Mouse (Mus musculus): ENCODE results near the gene 1110008P14Rik. TPM values are rescaled to one million over a fixed set of nuclear protein-coding genes. Genes with fewer than 3 reads are reported as not detected.

The 1110008P14Rik gene
- polyA plus RNA-seq, 1 experiment from 2014 or later: 98.4 TPM

DNA sequence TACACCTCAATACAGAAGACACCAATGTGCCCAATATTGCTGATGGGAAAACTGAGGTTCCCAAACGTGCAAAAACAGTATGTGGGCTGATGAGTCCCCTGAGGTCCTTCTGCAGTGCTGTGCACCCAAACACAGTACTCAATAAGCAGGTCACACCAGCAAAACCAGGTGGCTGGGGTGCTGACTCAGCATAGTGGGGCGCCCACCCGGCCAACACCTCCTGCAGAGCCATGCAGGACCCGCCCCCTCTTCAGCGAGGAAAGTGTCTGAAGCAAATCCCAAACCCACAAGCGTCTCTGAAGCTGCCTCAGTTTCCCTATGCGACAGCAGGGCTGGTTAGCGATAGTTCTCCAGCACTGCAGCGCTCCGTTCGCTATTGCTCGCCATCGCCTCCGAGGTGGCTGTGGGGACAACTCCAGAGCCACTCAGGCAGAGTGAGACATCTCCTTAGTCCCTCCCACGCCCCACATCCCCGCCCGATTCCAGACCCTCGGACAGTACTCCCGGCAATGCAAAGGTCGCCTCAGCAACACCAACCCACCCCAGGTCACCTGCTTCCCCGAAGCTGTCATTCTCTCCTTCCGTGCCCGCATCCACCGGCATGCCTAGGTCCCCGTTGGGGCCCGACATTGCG, 480 bp downstream of the 1110008P14Rik start:
- H3K4me3 ChIP-seq (ENCODE audit: low read depth, low read length): peak overlapping the region; percentile 60
- peak overlapping the region; percentile 94 for H3K4me2 ChIP-seq (ENCODE audit: low read length)
- ATAC-seq (peak; percentile 57; the same call in 1 of the 2 replicates), DNase-seq (ENCODE audit: low spot score) (peak; percentile 49)
- H3K9ac ChIP-seq (ENCODE audit: low read length): peak overlapping the region; percentile 73
- no peaks in the 10 kb centered on the region for H3K9me3 ChIP-seq (replicated peaks; ENCODE audit: control insufficient read depth, low read length)
- peaks cover 39% of the 10 kb centered on the region for H3K36me3 ChIP-seq (ENCODE audit: control insufficient read depth, insufficient read depth, low read length)
- no peak overlapping the region for H3K27ac ChIP-seq (ENCODE audit: low read depth, low read length)
- peaks cover 6% of the 10 kb centered on the region for H3K4me1 ChIP-seq (ENCODE audit: control insufficient read depth, insufficient read depth, low read length)
- H3K27me3 ChIP-seq (replicated peaks; ENCODE audit: control insufficient read depth, insufficient read depth, low read length): no peaks in the 10 kb centered on the region
- under 1% methylated on average over 27 of the region's 27 CpGs for WGBS

DNA sequence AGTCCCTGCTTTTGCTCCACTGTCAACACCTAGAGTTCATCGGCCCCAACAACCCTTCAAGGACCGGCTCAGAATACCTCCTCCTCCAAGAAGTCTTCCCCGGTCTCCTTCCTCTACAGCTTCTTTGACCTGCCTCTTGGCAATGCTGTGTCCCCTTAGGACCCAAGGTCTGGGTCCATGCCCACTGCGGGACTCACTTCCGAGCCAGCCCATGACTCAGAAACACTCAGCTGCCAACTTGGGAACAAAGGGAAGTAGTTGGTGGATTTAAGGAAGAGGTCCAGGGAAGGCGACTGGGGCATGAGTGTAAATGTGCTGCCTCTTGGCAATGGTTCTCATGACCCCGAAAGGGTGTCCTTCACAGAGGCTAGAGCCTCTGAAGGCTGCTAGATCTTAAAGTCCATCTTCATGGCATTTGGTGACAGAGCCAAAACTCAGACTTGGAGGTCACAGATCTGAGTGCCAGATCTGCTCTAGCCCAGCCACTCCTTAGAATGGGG, 1.7 kb downstream of the 1110008P14Rik start:
- no peaks in the 10 kb centered on the region for H3K27me3 ChIP-seq (replicated peaks; ENCODE audit: control insufficient read depth, insufficient read depth, low read length)
- no peak overlapping the region for H3K9ac ChIP-seq (ENCODE audit: low read length)
- H3K27ac ChIP-seq (ENCODE audit: low read depth, low read length): no peak overlapping the region
- ATAC-seq: no peak
- DNase-seq (ENCODE audit: low spot score): no peak
- H3K4me2 ChIP-seq (ENCODE audit: low read length): no peak overlapping the region
- H3K4me1 ChIP-seq (ENCODE audit: control insufficient read depth, insufficient read depth, low read length): peaks cover 6% of the 10 kb centered on the region
- no peak overlapping the region for H3K4me3 ChIP-seq (ENCODE audit: low read depth, low read length)
- no peaks in the 10 kb centered on the region for H3K9me3 ChIP-seq (replicated peaks; ENCODE audit: control insufficient read depth, low read length)
- H3K36me3 ChIP-seq (ENCODE audit: control insufficient read depth, insufficient read depth, low read length): peaks cover 51% of the 10 kb centered on the region
- WGBS: 90% methylated on average over 7 of the region's 7 CpGs

DNA sequence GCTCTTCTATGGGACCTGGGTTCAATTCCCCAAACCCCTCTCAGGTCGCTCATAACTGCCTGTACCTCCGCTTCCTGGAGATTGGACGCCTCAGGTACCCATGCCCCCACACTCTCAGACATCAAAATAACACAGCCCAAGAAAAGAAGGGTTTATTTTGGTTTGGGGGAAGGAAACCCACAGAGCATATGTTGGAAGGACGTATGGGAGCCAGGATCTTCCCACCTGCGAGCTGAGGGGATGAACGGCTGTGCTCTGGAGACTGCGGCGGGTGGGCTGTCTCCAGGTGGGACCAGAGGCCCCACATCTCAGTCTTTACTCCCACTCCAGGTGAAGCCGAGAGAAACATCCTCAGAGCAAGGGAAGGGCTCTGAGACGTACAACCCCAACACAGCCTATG, 4.8 kb downstream of the 1110008P14Rik start:
- DNase-seq (ENCODE audit: low spot score) (no peak), ATAC-seq (no peak)
- no peak overlapping the region for H3K4me2 ChIP-seq (ENCODE audit: low read length)
- no peak overlapping the region for H3K27ac ChIP-seq (ENCODE audit: low read depth, low read length)
- no peaks in the 10 kb centered on the region for H3K27me3 ChIP-seq (replicated peaks; ENCODE audit: control insufficient read depth, insufficient read depth, low read length)
- no peaks in the 10 kb centered on the region for H3K9me3 ChIP-seq (replicated peaks; ENCODE audit: control insufficient read depth, low read length)
- no peak overlapping the region for H3K9ac ChIP-seq (ENCODE audit: low read length)
- peaks cover 6% of the 10 kb centered on the region for H3K4me1 ChIP-seq (ENCODE audit: control insufficient read depth, insufficient read depth, low read length)
- no peak overlapping the region for H3K4me3 ChIP-seq (ENCODE audit: low read depth, low read length)
- 92% methylated on average over 10 of the region's 10 CpGs for WGBS
- H3K36me3 ChIP-seq (ENCODE audit: control insufficient read depth, insufficient read depth, low read length): peaks cover 75% of the 10 kb centered on the region

DNA sequence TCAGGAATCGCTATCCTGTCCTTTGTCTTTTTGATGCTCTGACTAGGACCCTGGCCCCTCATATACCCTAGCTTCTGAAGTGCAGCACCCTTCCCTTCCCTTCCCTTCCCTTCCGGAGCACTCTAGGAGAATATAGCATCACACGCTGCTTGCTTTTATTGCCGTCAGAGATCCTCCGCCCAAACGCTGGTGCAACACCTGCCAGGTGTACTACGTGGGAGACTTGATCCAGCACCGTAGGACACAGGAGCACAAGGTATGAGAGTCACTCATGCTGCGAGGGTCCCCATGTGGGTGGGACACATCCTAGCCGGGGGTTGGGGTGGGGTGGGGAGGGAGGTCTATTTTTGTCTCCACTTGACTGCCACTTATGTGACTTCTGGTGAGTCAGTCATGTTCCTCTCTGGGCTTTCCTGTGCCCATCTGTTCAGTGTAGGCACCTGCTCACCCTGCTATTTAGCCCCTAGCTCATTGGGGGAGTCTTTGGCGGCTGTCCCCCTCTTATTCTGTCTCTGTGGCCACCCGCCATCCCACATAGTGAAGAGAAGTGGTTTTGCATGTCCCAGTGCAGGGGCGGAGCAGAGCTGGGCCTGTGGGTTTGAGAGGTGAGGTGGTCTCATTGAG, 6.3 kb downstream of the 1110008P14Rik start:
- no peak overlapping the region for H3K9ac ChIP-seq (ENCODE audit: low read length)
- 89% methylated on average over 13 of the region's 13 CpGs for WGBS
- no peak for ATAC-seq
- H3K4me3 ChIP-seq (ENCODE audit: low read depth, low read length): no peak overlapping the region
- H3K4me2 ChIP-seq (ENCODE audit: low read length): no peak overlapping the region
- H3K4me1 ChIP-seq (ENCODE audit: control insufficient read depth, insufficient read depth, low read length): no peaks in the 10 kb centered on the region
- H3K27me3 ChIP-seq (replicated peaks; ENCODE audit: control insufficient read depth, insufficient read depth, low read length): no peaks in the 10 kb centered on the region
- H3K9me3 ChIP-seq (replicated peaks; ENCODE audit: control insufficient read depth, low read length): no peaks in the 10 kb centered on the region
- H3K36me3 ChIP-seq (ENCODE audit: control insufficient read depth, insufficient read depth, low read length): peaks cover 91% of the 10 kb centered on the region
- DNase-seq (ENCODE audit: low spot score): no peak
- H3K27ac ChIP-seq (ENCODE audit: low read depth, low read length): no peak overlapping the region

DNA sequence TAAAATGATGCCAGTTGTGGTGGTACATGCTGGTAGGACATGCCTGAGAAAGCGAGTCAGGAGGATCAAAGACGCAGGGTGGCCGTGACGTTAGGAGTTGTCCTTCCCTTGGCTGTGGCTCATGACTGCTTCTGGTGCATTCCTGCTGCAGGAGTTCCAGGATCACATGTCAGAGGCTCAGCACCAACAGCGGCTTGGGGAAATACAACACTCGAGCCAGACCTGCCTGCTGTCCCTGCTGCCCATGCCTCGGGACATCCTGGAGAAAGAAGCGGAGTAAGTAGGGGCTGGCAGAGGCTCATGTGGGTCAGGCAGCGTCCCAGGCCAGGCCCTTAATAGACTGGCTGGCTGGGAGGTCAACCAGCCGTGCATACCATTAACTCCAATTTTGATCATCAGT, 7.5 kb downstream of the 1110008P14Rik start:
- Histone ChIP-seq H3K4me3 (ENCODE audit: low read depth, low read length) (no peak overlapping the region), H3K9ac (ENCODE audit: low read length) (no peak overlapping the region), H3K4me2 (ENCODE audit: low read length) (no peak overlapping the region), H3K4me1 (ENCODE audit: control insufficient read depth, insufficient read depth, low read length) (no peaks in the 10 kb centered on the region), H3K36me3 (ENCODE audit: control insufficient read depth, insufficient read depth, low read length) (peaks cover 94% of the 10 kb centered on the region), H3K9me3 (replicated peaks; ENCODE audit: control insufficient read depth, low read length) (no peaks in the 10 kb centered on the region), H3K27ac (ENCODE audit: low read depth, low read length) (no peak overlapping the region), H3K27me3 (replicated peaks; ENCODE audit: control insufficient read depth, insufficient read depth, low read length) (no peaks in the 10 kb centered on the region)
- ATAC-seq (no peak), DNase-seq (ENCODE audit: low spot score) (no peak)
- WGBS: 91% methylated on average over 10 of the region's 10 CpGs

DNA sequence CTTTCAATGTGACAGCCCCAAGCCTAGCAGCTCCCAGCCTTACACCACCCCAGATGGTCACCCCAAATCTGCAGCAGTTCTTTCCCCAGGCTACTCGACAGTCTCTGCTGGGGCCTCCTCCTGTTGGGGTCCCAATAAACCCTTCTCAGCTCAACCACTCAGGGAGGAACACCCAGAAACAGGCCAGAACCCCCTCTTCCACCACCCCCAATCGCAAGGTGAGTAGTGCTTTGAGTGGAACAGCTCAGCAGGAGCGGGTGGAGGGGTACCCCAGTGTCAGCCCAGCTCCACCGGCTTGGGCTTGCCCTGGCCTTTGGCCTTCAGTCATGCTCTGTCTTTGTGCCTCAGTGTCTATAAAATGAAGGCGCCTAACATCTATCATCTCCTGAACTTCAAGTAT, 14.4 kb downstream of the 1110008P14Rik start:
- no peak for DNase-seq (ENCODE audit: low spot score)
- no peak overlapping the region for H3K27ac ChIP-seq (ENCODE audit: low read depth, low read length)
- WGBS: 95% methylated on average over 5 of the region's 5 CpGs
- H3K27me3 ChIP-seq (replicated peaks; ENCODE audit: control insufficient read depth, insufficient read depth, low read length): no peaks in the 10 kb centered on the region
- peaks cover 5% of the 10 kb centered on the region for H3K4me1 ChIP-seq (ENCODE audit: control insufficient read depth, insufficient read depth, low read length)
- H3K36me3 ChIP-seq (ENCODE audit: control insufficient read depth, insufficient read depth, low read length): peaks cover 57% of the 10 kb centered on the region
- no peak overlapping the region for H3K9ac ChIP-seq (ENCODE audit: low read length)
- no peaks in the 10 kb centered on the region for H3K9me3 ChIP-seq (replicated peaks; ENCODE audit: control insufficient read depth, low read length)
- H3K4me2 ChIP-seq (ENCODE audit: low read length): no peak overlapping the region
- ATAC-seq: no peak
- no peak overlapping the region for H3K4me3 ChIP-seq (ENCODE audit: low read depth, low read length)

DNA sequence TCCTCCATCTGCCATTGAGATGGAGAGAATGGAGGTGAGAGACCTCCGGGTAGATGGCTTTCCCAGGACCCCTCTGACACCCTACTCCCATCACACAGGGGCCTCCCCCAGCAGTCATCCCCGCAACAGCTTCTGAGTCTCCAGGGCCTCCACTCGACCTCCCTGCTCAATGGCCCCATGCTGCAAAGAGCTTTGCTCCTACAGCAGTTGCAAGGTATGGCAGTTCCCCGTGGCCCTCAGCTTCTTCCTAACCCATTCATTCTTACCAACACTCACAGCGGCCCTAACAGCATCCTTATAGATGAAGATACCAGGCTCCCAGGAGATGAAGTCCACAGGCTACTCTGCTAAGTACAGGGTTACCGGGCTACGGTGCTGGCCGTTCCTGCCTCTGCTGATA, 17.6 kb downstream of the 1110008P14Rik start:
- peaks cover 11% of the 10 kb centered on the region for H3K4me1 ChIP-seq (ENCODE audit: control insufficient read depth, insufficient read depth, low read length)
- H3K36me3 ChIP-seq (ENCODE audit: control insufficient read depth, insufficient read depth, low read length): peaks cover 25% of the 10 kb centered on the region
- no peak for DNase-seq (ENCODE audit: low spot score)
- H3K4me2 ChIP-seq (ENCODE audit: low read length): peak overlapping the region; percentile 83
- H3K27me3 ChIP-seq (replicated peaks; ENCODE audit: control insufficient read depth, insufficient read depth, low read length): peaks cover 9% of the 10 kb centered on the region
- no peaks in the 10 kb centered on the region for H3K9me3 ChIP-seq (replicated peaks; ENCODE audit: control insufficient read depth, low read length)
- no peak overlapping the region for H3K27ac ChIP-seq (ENCODE audit: low read depth, low read length)
- peak overlapping the region; percentile 87; the same call in 1 of the 2 replicates for H3K9ac ChIP-seq (ENCODE audit: low read length)
- no peak for ATAC-seq
- WGBS: 84% methylated on average over 8 of the region's 8 CpGs
- H3K4me3 ChIP-seq (ENCODE audit: low read depth, low read length): peak overlapping the region; percentile 80; the same call in 1 of the 2 replicates

DNA sequence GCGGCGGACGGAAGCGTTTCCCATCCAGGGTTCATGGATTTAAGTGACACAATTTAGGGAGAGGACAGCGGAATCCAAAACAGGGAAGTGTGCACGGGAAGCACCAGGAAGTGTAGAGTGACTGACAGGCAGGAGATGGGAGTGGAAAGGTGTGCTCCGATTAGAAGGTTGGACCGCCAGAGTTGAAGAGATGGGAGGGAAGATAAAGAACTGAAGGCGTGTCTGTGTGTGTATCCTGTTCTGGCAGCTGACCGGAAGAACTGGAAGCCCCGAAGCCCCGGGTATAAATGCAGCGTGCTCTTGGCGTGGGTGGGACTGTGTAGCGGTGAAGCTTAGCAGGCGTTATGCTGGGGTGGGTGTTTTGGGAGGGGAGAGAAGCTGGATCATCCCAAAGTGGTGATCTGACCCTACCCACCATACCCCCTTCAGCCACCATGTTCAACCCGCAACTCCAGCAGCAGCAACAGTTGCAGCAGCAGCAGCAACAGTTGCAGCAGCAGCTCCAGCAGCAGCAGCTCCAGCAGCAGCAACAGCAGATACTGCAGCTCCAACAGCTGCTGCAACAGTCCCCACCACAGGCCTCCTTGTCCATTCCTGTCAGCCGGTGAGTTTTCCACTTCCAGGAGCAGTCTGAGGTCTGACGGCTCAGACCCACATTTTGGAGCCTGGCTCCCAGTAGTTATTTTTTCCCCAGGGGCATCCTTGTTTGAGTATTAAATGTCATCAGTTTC, 18.2 kb downstream of the 1110008P14Rik start:
- H3K4me2 ChIP-seq (ENCODE audit: low read length): peak overlapping the region; percentile 83
- peak overlapping the region; percentile 87 for H3K9ac ChIP-seq (ENCODE audit: low read length)
- ATAC-seq (peak; percentile 24; the same call in 1 of the 2 replicates), DNase-seq (ENCODE audit: low spot score) (no peak)
- H3K27me3 ChIP-seq (replicated peaks; ENCODE audit: control insufficient read depth, insufficient read depth, low read length): peaks cover 9% of the 10 kb centered on the region
- H3K4me1 ChIP-seq (ENCODE audit: control insufficient read depth, insufficient read depth, low read length): peaks cover 11% of the 10 kb centered on the region
- no peaks in the 10 kb centered on the region for H3K9me3 ChIP-seq (replicated peaks; ENCODE audit: control insufficient read depth, low read length)
- H3K36me3 ChIP-seq (ENCODE audit: control insufficient read depth, insufficient read depth, low read length): peaks cover 20% of the 10 kb centered on the region
- peak overlapping the region; percentile 75 for H3K27ac ChIP-seq (ENCODE audit: low read depth, low read length)
- H3K4me3 ChIP-seq (ENCODE audit: low read depth, low read length): peak overlapping the region; percentile 80
- 12% methylated on average over 19 of the region's 19 CpGs for WGBS
